Mouse (Mus musculus): ENCODE measurements at regions not wholly inside any gene's neighbourhood (a gene's known extent, or its start where the extent isn't known, plus 50 kb on each side); places are given as distances from the start of the nearest gene placed in this dataset.

DNA sequence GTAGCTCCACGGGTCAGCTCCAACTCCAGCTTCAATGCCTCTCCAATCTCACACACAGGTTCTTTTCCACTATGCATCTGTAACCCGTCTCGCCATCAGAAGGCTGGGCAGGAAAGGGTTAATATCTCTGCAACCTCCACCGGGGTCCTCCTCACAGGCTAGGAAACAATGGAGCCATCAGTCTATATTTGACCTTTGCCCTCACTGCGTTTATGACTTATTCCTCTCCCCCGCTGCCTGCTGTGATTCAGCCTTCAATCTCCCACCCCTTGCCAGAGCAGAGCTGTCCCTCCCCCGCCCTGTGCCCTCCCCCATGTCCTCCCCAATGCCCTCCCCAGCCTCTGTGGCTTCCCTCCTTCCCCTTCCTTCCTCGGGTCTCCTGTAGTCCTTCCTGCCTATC lies 89.1 kb downstream of the Mrm1 start:
- TF ChIP-seq MYOG (IDR thresholded peaks at IDR 0.05; ENCODE audit: control insufficient read depth in 1 of 3, insufficient read depth in 1 of 3, insufficient read length in 2 of 3, low read depth in 2 of 3) (no peak), USF1 (IDR thresholded peaks at IDR 0.05; ENCODE audit: low read depth) (no peak)
